Mouse (Mus musculus) heart, embryonic 11.5 days (tissue): ENCODE data around the gene Gm6176. TPM values are rescaled to one million over a fixed set of nuclear protein-coding genes. Genes with fewer than 3 reads are reported as not detected.
"Not testable (repeated sequence)": the region's sequence is repeated elsewhere in the genome, so short reads cannot be mapped to it uniquely, and the experiment has no call there.

Source experiments
- ATAC-seq: fragments of 200-750 bp; cut with Nextera tagmentation; replicated peaks from 2 replicates; pipeline ENCODE4 v1.8.0; 2017; ENCODE audit warnings: moderate library complexity; ENCODE audit not compliant: insufficient number of reproducible peaks, low FRiP score, low TSS enrichment
- H3K27ac ChIP-seq: fragments of 300-500 bp; sonication (generic); 2 replicates; pipeline ENCODE4 v1.5.1; 2014; ENCODE audit warnings: mild to moderate bottlenecking, low read depth, low read length
- H3K27me3 ChIP-seq: fragments of 300-500 bp; sonication (generic); 2 replicates; pipeline ENCODE4 v1.6.1; 2014; ENCODE audit warnings: mild to moderate bottlenecking, low read length, mixed read lengths; ENCODE audit not compliant: control insufficient read depth, insufficient read depth
- H3K36me3 ChIP-seq: fragments of 300-500 bp; sonication (generic); 2 replicates; pipeline ENCODE4 v1.6.1; 2014; ENCODE audit warnings: mild to moderate bottlenecking, low read length, moderate library complexity, mixed read lengths; ENCODE audit not compliant: control insufficient read depth, insufficient read depth
- H3K4me1 ChIP-seq: fragments of 300-500 bp; sonication (generic); 2 replicates; pipeline ENCODE4 v1.6.1; 2014; ENCODE audit warnings: low read length; ENCODE audit not compliant: control insufficient read depth, insufficient read depth
- H3K4me2 ChIP-seq: fragments of 300-500 bp; sonication (generic); 2 replicates; pipeline ENCODE4 v1.6.1; 2014; ENCODE audit warnings: mild to moderate bottlenecking, moderate library complexity
- H3K4me3 ChIP-seq: fragments of 300-500 bp; sonication (generic); 2 replicates; pipeline ENCODE4 v1.5.1; 2014; ENCODE audit warnings: low read depth, low read length
- H3K9ac ChIP-seq: fragments of 300-500 bp; sonication (generic); 2 replicates; pipeline ENCODE4 v1.6.1; 2014; ENCODE audit warnings: mild to moderate bottlenecking, low read depth, low read length, moderate library complexity
- H3K9me3 ChIP-seq: fragments of 300-500 bp; sonication (generic); replicated peaks from 2 replicates; pipeline ENCODE4 v1.6.1; 2016; ENCODE audit warnings: low read length; ENCODE audit not compliant: control insufficient read depth
- WGBS: fragments of 180-500 bp; shearing (Covaris S2); extraction: QIAGEN DNeasy Blood & Tissue Kit; methylation state at CpG from one replicate; pipeline ENCODE4 v1.1.7; 2014; ENCODE audit not compliant: insufficient replicate concordance; 5-methylcytosine and 5-hydroxymethylcytosine counted together
- polyA plus RNA-seq: library from polyadenylated mRNA; unstranded; fragments of >200 nt; fragmentation: Nextera tagmentation; extraction: Ambion mirVana; gene quantifications from 2 replicates; pipeline ENCODE4 v1.2.1, GENCODE M21; 2014

The Gm6176 gene
- polyA plus RNA-seq = not detected in 2 replicates

DNA sequence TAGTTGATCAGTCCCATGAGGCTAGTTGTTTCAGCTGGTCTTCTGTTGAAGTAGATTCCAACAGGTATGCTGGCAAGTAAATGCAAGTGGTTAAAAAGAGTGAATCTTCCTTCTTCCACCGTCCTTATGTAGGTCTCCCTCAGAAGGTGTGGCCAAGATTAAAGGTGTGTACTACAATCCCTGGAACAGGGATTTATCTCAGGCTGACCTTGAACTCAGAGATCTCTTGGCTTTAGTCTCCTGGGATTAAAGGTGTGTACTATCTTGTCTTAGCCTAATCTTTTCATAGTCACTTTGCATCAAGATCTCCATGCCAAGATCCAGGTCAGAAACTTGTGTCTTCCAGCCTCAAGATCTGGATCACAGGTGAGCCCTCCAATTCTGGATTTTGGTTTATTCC lies at the start of gene Gm6176:
Gene Gm6176, minus strand, starts transcription at position 101 of the 400 bp plus-strand sequence.
- not testable (repeated sequence) for ATAC-seq, H3K4me2 ChIP-seq, H3K4me1 ChIP-seq, H3K36me3 ChIP-seq, H3K9me3 ChIP-seq, H3K4me3 ChIP-seq, H3K9ac ChIP-seq, H3K27ac ChIP-seq, H3K27me3 ChIP-seq
- no CpG with 5 or more reads among the region's 1 CpGs for WGBS

DNA sequence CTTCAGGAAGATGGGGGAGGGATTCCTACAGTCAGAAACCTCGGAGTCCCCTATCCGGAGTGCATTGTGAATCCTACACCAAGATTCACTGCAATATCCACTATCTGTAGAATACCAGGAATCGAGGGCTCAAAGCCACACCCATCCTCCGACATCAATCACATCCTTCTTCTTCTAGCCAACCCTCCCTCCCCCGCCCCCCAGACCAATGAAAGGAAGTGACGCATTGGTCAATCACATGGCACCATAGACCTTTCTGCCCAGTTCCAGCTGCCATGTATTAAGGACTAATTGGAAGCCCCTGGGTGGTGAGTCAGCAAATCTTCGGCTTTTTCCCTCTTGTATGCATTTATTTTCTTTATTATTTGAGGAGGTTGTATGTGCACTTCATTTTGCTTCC lies 12.7 kb upstream of the Gm6176 start, which contains the start of gene Vmn1r139:
Gene Vmn1r139, plus strand, starts transcription at position 301 of the 400 bp plus-strand sequence.
- H3K9ac ChIP-seq, H3K4me3 ChIP-seq, H3K27ac ChIP-seq, ATAC-seq, H3K36me3 ChIP-seq, H3K4me1 ChIP-seq, H3K4me2 ChIP-seq, H3K27me3 ChIP-seq, H3K9me3 ChIP-seq: not testable (repeated sequence)
- WGBS = no CpG with 5 or more reads among the region's 7 CpGs

DNA sequence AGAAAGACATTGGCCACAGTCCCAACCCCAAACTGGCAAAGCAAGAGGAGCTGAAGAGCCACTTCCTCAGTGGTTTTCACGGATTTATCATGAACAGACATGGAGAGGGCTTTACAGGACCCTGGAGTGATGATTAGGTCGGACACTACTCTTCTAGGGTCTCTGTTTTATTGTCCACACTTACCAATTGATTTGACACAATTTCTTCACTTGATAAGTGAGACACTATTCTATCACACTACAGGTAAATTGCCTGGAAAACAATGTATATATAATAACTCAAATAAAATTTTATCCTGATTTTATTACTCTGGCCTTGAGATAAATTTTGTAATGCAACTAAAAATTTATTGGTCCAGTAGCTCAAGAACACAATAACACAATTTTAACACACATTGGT lies 27.3 kb downstream of the Gm6176 start, which contains the start of gene Vmn1r138:
Gene Vmn1r138, minus strand, starts transcription at position 101 of the 400 bp plus-strand sequence.
- not testable (repeated sequence) for H3K9ac ChIP-seq, H3K4me1 ChIP-seq, H3K27me3 ChIP-seq, H3K27ac ChIP-seq, ATAC-seq, H3K9me3 ChIP-seq, H3K4me3 ChIP-seq, H3K4me2 ChIP-seq, H3K36me3 ChIP-seq
- no CpG with 5 or more reads among the region's 2 CpGs for WGBS

Other genes with a start within 250 kb of the Gm6176 start
- gene Vmn1r135, start 224.0 kb downstream of the Gm6176 start, polyA plus RNA-seq = not detected in 2 replicates
- not detected in 2 replicates for gene Gm5725, start 212.0 kb downstream of the Gm6176 start, polyA plus RNA-seq
- gene Gm5891, start 135.0 kb downstream of the Gm6176 start, polyA plus RNA-seq = not detected in 2 replicates
- not detected in 2 replicates for gene Vmn1r137, start 61.7 kb downstream of the Gm6176 start, polyA plus RNA-seq
- not detected in 2 replicates for gene Vmn1r138, start 27.4 kb downstream of the Gm6176 start, polyA plus RNA-seq
- not detected in 2 replicates for gene Vmn1r139, start 12.8 kb upstream of the Gm6176 start, polyA plus RNA-seq
- not detected in 2 replicates for gene Gm16451, start 61.9 kb upstream of the Gm6176 start, polyA plus RNA-seq
- gene Gm10666, start 78.4 kb upstream of the Gm6176 start, polyA plus RNA-seq = not detected in 2 replicates
- gene Vmn1r142, start 107.7 kb upstream of the Gm6176 start, polyA plus RNA-seq = not detected in 2 replicates
- gene Vmn1r143, start 133.1 kb upstream of the Gm6176 start, polyA plus RNA-seq = not detected in 2 replicates
- gene Gm8653, start 145.0 kb upstream of the Gm6176 start, polyA plus RNA-seq = not detected in 2 replicates
- gene Gm8453, start 173.2 kb upstream of the Gm6176 start, polyA plus RNA-seq = not detected in 2 replicates